8 mouse cellular contexts compared by ENCODE assay signal in genomic region chr17:29975731-29976130, GRCm38 (mm10). TPM values are rescaled to one million over a fixed set of nuclear protein-coding genes. Genes with fewer than 3 reads are reported as not detected.
DNase-seq lines count a peak whose midpoint lies in the region; ATAC-seq and TF ChIP-seq lines count a peak whose summit lies in the region.

No protein-coding gene starts in this region.

- peak; percentile 56 for DNase-seq in Patski (ENCODE audit: low read depth, low spot score)
- peak; percentile 98 for DNase-seq in cerebellum, adult 8-10 months
- DNase-seq in frontal cortex, adult 2 months (ENCODE audit: extremely low spot score in 1 of 2, low spot score in 1 of 2) = peak; percentile 81 to 95
- peak; percentile 87 for DNase-seq in layer of hippocampus, postnatal 36 days
- peak; percentile 87 to 90 for DNase-seq in lung, postnatal 4 days
- DNase-seq in right cerebral cortex, postnatal 25 days = peak; percentile 87
- peak; percentile 90 for DNase-seq in urinary bladder, postnatal 25 days (ENCODE audit: low spot score)

- in situ Hi-C loops in Patski (cut with MboI; ENCODE audit: low pct_unique_long_range_greater_than_20kb) = loop anchor here (5.0 to 10.0 kb wide), 4 partner anchors 47 to 479 kb away; no protein-coding TSS in a partner anchor

- H3K4me3 ChIP-seq in hindbrain, embryonic 15.5 days = no peak overlapping the region

- 6% methylated on average over 8 of the region's 8 CpGs for WGBS in hindbrain, embryonic 15.5 days

- H3K27ac ChIP-seq in hindbrain, embryonic 15.5 days (replicated peaks) = no peak overlapping the region

- H3K4me1 ChIP-seq in hindbrain, embryonic 15.5 days (replicated peaks) = peaks cover 10% of the 10 kb centered on the region

- no peaks in the 10 kb centered on the region for H3K27me3 ChIP-seq in Patski
- H3K27me3 ChIP-seq in hindbrain, embryonic 15.5 days = no peaks in the 10 kb centered on the region

- no peak overlapping the region for H3K4me2 ChIP-seq in hindbrain, embryonic 15.5 days

- TF ChIP-seq CTCF in Patski (IDR thresholded peaks at IDR 0.05) = peak; percentile 98

- no peaks in the 10 kb centered on the region for H3K36me3 ChIP-seq in hindbrain, embryonic 15.5 days

- H3K9me3 ChIP-seq in hindbrain, embryonic 15.5 days = no peaks in the 10 kb centered on the region

- ATAC-seq in Patski = peak; percentile 89
- peak; percentile 72 for ATAC-seq in hindbrain, embryonic 15.5 days (ENCODE audit: low FRiP score, low read depth)

- POLR2A ChIA-PET in Patski (lab: Charles Lee) = interaction anchor here (0.6 to 2.7 kb wide), 5 partner anchors 25 to 482 kb away, joined by 3 to 8 read pairs (median 4); partner anchors contain the start of gene Zfand3

- H3K9ac ChIP-seq in hindbrain, embryonic 15.5 days = no peak overlapping the region

- CTCF ChIA-PET in Patski (lab: Charles Lee) = interaction anchor here (0.6 to 1.9 kb wide), 16 partner anchors 8 to 478 kb away, joined by 3 to 8 read pairs (median 3); partner anchors contain the start of gene Zfand3

RNA-seq across cellular contexts. Expression of gene Mdga1, which starts 5.8 kb away (rescaled TPM):
- polyA plus RNA-seq in Patski (2021) = 17.7 TPM
- 26.7 and 28.2 TPM in 2 replicates for polyA plus RNA-seq in frontal cortex, adult 2 months (2012; rRNA removed)
- 16.6 and 18.9 TPM in 2 replicates for polyA plus RNA-seq in hindbrain, embryonic 15.5 days (2015; fragmentation: Nextera tagmentation; extraction: Ambion mirVana)
- 10 to 100 TPM; 65.5 to 73.2 TPM for total RNA-seq in layer of hippocampus, postnatal 36 days (2021)

RNA-seq across cellular contexts. Expression of gene Zfand3, which starts 28.8 kb away (rescaled TPM):
- polyA plus RNA-seq in Patski (2021) = 133 TPM
- 99.4 and 100 TPM in 2 replicates for polyA plus RNA-seq in frontal cortex, adult 2 months (2012; rRNA removed)
- polyA plus RNA-seq in hindbrain, embryonic 15.5 days (2015; fragmentation: Nextera tagmentation; extraction: Ambion mirVana) = 54.7 and 59.8 TPM in 2 replicates
- total RNA-seq in layer of hippocampus, postnatal 36 days (2021) = 100 to 1,000 TPM; 113 to 117 TPM
